ENCODE assay signal across 8 mouse cellular contexts in genomic region chr6:94040093-94040492, GRCm38 (mm10).
DNase-seq lines count a peak whose midpoint lies in the region; ATAC-seq lines count a peak whose summit lies in the region.

No protein-coding gene starts in this region.

- ATAC-seq in cerebellum, adult (ENCODE audit: insufficient number of reproducible peaks, low FRiP score, low TSS enrichment), result no peak

- intact Hi-C loops in gastrocnemius, postnatal 36 days (cut with DNase I), result no loop called here

- DNase-seq in cerebellum, adult 8-10 months, result peak; percentile 27
- DNase-seq in layer of hippocampus, adult 11-12 months (ENCODE audit: low spot score), result peak; percentile 49
- DNase-seq in layer of hippocampus, adult 9-11 months, result no peak
- peak; percentile 25 for DNase-seq in urinary bladder, postnatal 14 days (ENCODE audit: low spot score)
- DNase-seq in urinary bladder, postnatal 25 days (ENCODE audit: low spot score), result no peak
- DNase-seq in retina, adult 2 months (ENCODE audit: low read depth, low spot score), result peak; percentile 20
- DNase-seq in gastrocnemius, postnatal 36 days, result no peak

Comparison
In these comparisons a context has a peak if more than half of its experiments do, and no peak if none do; other contexts are left out.
1. DNase-seq: peak in cerebellum, adult 8-10 months (single experiment), layer of hippocampus, adult 11-12 months (single experiment), urinary bladder, postnatal 14 days (single experiment) and retina, adult 2 months (single experiment); none in layer of hippocampus, adult 9-11 months (single experiment), urinary bladder, postnatal 25 days (single experiment) and gastrocnemius, postnatal 36 days (0 of 2).